Mouse (Mus musculus) frontal cortex, adult (tissue): ENCODE results near the gene Zfp871.
A peak's percentile ranks its signal among the peaks of the same experiment; 100 is the strongest.

Source experiments
- ATAC-seq: cut with Nextera tagmentation; 2 replicates; pipeline ENCODE4 v1.9.2; 2017; ENCODE audit warnings: mild to moderate bottlenecking, moderate library complexity, mixed read lengths; ENCODE audit not compliant: low TSS enrichment

Zfp871 gene

GRCm38 (mm10) chr17:32788094-32788559 is at the start of gene Zfp871:
TSS of gene Zfp871 (minus strand) at chr17:32788287.
- ATAC-seq = peak; percentile 99

- ATAC-seq = no peak
These were observed 42.3 kb upstream of the Zfp871 start for GRCm38 (mm10) chr17:32830418-32830782.

GRCm38 (mm10) chr17:32829540-32830417 is 41.7 kb upstream of the Zfp871 start, which contains the start of gene Zfp799:
TSS of gene Zfp799 (minus strand) at chr17:32830261.
- peak; percentile 100 for ATAC-seq

- ATAC-seq = no peak
These were observed 28.1 kb upstream of the Zfp871 start for GRCm38 (mm10) chr17:32816074-32816784.

GRCm38 (mm10) chr17:32814136-32814535 is 26.0 kb upstream of the Zfp871 start:
- no peak for ATAC-seq

GRCm38 (mm10) chr17:32810648-32811047 is 22.6 kb upstream of the Zfp871 start:
- no peak for ATAC-seq

GRCm38 (mm10) chr17:32809544-32810374 is 21.7 kb upstream of the Zfp871 start, which contains the start of gene Zfp811:
TSS of gene Zfp811 (minus strand) at chr17:32809931.
- peak; percentile 90 for ATAC-seq

- no peak for ATAC-seq
These were observed 20.8 kb upstream of the Zfp871 start for GRCm38 (mm10) chr17:32808921-32809320.

GRCm38 (mm10) chr17:32789244-32789643 is 1.2 kb upstream of the Zfp871 start:
- no peak for ATAC-seq

- no peak for ATAC-seq
These were observed 489 bp upstream of the Zfp871 start for GRCm38 (mm10) chr17:32788576-32788975.

GRCm38 (mm10) chr17:32787436-32788093 is 522 bp downstream of the Zfp871 start:
- peak; percentile 82 for ATAC-seq

GRCm38 (mm10) chr17:32786944-32787343 is 1.1 kb downstream of the Zfp871 start:
- ATAC-seq = no peak

- ATAC-seq = no peak
These were observed 2.4 kb downstream of the Zfp871 start for GRCm38 (mm10) chr17:32785656-32786055.

- no peak for ATAC-seq
These were observed 10.5 kb downstream of the Zfp871 start for GRCm38 (mm10) chr17:32777564-32777963.

GRCm38 (mm10) chr17:32771213-32771612 is 16.9 kb downstream of the Zfp871 start:
- ATAC-seq = no peak

- ATAC-seq = peak; percentile 65; the same call in 1 of the 2 replicates
These were observed 21.7 kb downstream of the Zfp871 start for GRCm38 (mm10) chr17:32766422-32766821.

GRCm38 (mm10) chr17:32757331-32757730 is 30.8 kb downstream of the Zfp871 start:
- ATAC-seq = no peak

GRCm38 (mm10) chr17:32753634-32754033 is 34.5 kb downstream of the Zfp871 start:
- no peak for ATAC-seq

GRCm38 (mm10) chr17:32752813-32753360 is 35.2 kb downstream of the Zfp871 start:
- ATAC-seq = no peak

GRCm38 (mm10) chr17:32750611-32751010 is 37.5 kb downstream of the Zfp871 start:
- no peak for ATAC-seq

- ATAC-seq = no peak
These were observed 47.0 kb downstream of the Zfp871 start for GRCm38 (mm10) chr17:32741057-32741456.
